Mouse (Mus musculus): ENCODE measurements around the gene Pard3. TPM values are rescaled to one million over a fixed set of nuclear protein-coding genes. Genes with fewer than 3 reads are reported as not detected.

Pard3 gene
- total RNA-seq, 2 experiments from 2014 or later = 35.2 to 39.0 TPM

GRCm38 (mm10) chr8:127553582-127553981 lies 489.9 kb downstream of the Pard3 start:
- no peak for DNase-seq

GRCm38 (mm10) chr8:127555795-127556194 lies 492.1 kb downstream of the Pard3 start:
- DNase-seq = no peak

GRCm38 (mm10) chr8:127556964-127557363 lies 493.3 kb downstream of the Pard3 start:
- no peak for DNase-seq

GRCm38 (mm10) chr8:127557566-127557965 lies 493.9 kb downstream of the Pard3 start:
- no peak for DNase-seq

GRCm38 (mm10) chr8:127563634-127564033 lies 499.9 kb downstream of the Pard3 start:
- no peak for DNase-seq

GRCm38 (mm10) chr8:127564426-127564825 lies 500.7 kb downstream of the Pard3 start:
- DNase-seq = no peak

GRCm38 (mm10) chr8:127569212-127569611 lies 505.5 kb downstream of the Pard3 start:
- DNase-seq = no peak

- DNase-seq = no peak
Observed at GRCm38 (mm10) chr8:127570527-127570926, 506.8 kb downstream of the Pard3 start.

GRCm38 (mm10) chr8:127572493-127572892 lies 508.8 kb downstream of the Pard3 start:
- DNase-seq = no peak

- no peak for DNase-seq
Observed at GRCm38 (mm10) chr8:127576657-127577056, 513.0 kb downstream of the Pard3 start.

GRCm38 (mm10) chr8:127577656-127578055 lies 514.0 kb downstream of the Pard3 start:
- no peak for DNase-seq

- no peak for DNase-seq
Observed at GRCm38 (mm10) chr8:127579436-127579835, 515.7 kb downstream of the Pard3 start.

GRCm38 (mm10) chr8:127583429-127583828 lies 519.7 kb downstream of the Pard3 start:
- no peak for DNase-seq

GRCm38 (mm10) chr8:127585618-127586017 lies 521.9 kb downstream of the Pard3 start:
- no peak for DNase-seq

GRCm38 (mm10) chr8:127586681-127587080 lies 523.0 kb downstream of the Pard3 start:
- DNase-seq = no peak

GRCm38 (mm10) chr8:127588313-127588712 lies 524.6 kb downstream of the Pard3 start:
- peak; percentile 48 for DNase-seq

- peak; percentile 76 for DNase-seq
Observed at GRCm38 (mm10) chr8:127589291-127589690, 525.6 kb downstream of the Pard3 start.

GRCm38 (mm10) chr8:127590674-127591186 lies 527.0 kb downstream of the Pard3 start:
- DNase-seq = no peak

- DNase-seq = no peak
Observed at GRCm38 (mm10) chr8:127592648-127593574, 529.2 kb downstream of the Pard3 start.

GRCm38 (mm10) chr8:127600641-127601040 lies 536.9 kb downstream of the Pard3 start:
- no peak for DNase-seq

GRCm38 (mm10) chr8:127603062-127603461 lies 539.4 kb downstream of the Pard3 start:
- peak; percentile 73 for DNase-seq

GRCm38 (mm10) chr8:127608541-127609270 lies 545.0 kb downstream of the Pard3 start:
- DNase-seq = no peak

- no peak for DNase-seq
Observed at GRCm38 (mm10) chr8:127609316-127609715, 545.6 kb downstream of the Pard3 start.
